In the genomic region with DNA sequence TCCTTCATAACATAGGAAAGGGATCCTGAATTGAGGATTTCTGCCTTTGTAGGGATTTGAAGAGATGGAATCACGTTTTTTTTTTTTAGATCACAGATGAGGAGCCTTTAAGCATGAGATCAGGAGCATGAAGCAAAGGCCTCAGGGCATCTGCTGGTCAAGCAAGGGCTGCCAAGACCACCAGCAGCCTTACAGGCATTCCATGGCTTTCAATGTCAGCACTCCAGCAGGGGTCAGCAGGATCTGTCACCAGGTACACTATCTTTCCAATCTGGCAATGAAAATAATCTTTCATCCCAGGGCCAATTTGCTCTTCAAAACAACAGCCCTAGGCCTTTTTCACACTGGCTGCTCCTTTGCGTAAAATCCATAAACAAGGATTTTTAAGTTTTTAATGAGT, we compare ENCODE assay signal across 18 mouse cellular contexts.
DNase-seq lines count a peak whose midpoint lies in the region; TF ChIP-seq lines count a peak whose summit lies in the region.
"Had no signal": no experiment of that assay in that cellular context is flagged by ENCODE, and none has a peak within 500 bp of the region (broad histone marks: within the 10 kb centered on the region; RNA-seq: fewer than 3 reads in every experiment).

No protein-coding gene starts in this region.

- no peak overlapping the region for H3K4me3 ChIP-seq in cerebellum, adult 2 months (replicated peaks; ENCODE audit: insufficient read depth, low read depth, low read length)
- H3K4me3 ChIP-seq: embryonic facial prominence, embryonic 12.5 days; forebrain, embryonic 15.5 days; heart, adult 2 months; heart, embryonic 12.5 days; hindbrain, embryonic 10.5 days; intestine, embryonic 15.5 days had no signal

- no peaks in the 10 kb centered on the region for H3K27me3 ChIP-seq in cerebellum, adult 2 months (ENCODE audit: control insufficient read depth, insufficient read depth, low read length)
- H3K27me3 ChIP-seq: embryonic facial prominence, embryonic 12.5 days; forebrain, embryonic 15.5 days; heart, embryonic 12.5 days; intestine, embryonic 15.5 days had no signal

- 8% methylated on average over 2 of the region's 2 CpGs for WGBS in cerebellum, adult 2 months

- peak; percentile 35 for DNase-seq in left cerebral cortex, postnatal 4 days
- no peak for DNase-seq in left cerebral cortex, adult 18-20 months (ENCODE audit: low spot score in 2 of 2)
- DNase-seq in cerebellum, adult 2 months = peak; percentile 39 to 68
- peak; percentile 68 to 84 for DNase-seq in cerebellum, postnatal 10 days
- no peak for DNase-seq in layer of hippocampus, adult 8-10 months (ENCODE audit: low spot score in 2 of 2)
- no peak for DNase-seq in thymus, postnatal 14 days
- DNase-seq in heart, adult 9 months (ENCODE audit: low spot score in 2 of 2) = no peak
- no peak for DNase-seq in kidney, postnatal 14 days
- DNase-seq: adrenal gland, postnatal 10 days; B cell, adult 2 months; gastrocnemius, postnatal 14 days; heart, adult 2 months had no signal

- TF ChIP-seq CTCF in cerebellum, adult 2 months (IDR thresholded peaks at IDR 0.05; ENCODE audit: borderline replicate concordance, insufficient read depth, low read depth, low read length) = no peak

- intact Hi-C loops in left cerebral cortex, postnatal 4 days (cut with DNase I) = no loop called here

- no peak overlapping the region for H3K27ac ChIP-seq in cerebellum, adult 2 months (ENCODE audit: insufficient read depth, low read length)
- H3K27ac ChIP-seq: embryonic facial prominence, embryonic 12.5 days; forebrain, embryonic 15.5 days; heart, adult 2 months; hindbrain, embryonic 10.5 days; hindbrain, embryonic 14.5 days; intestine, embryonic 15.5 days had no signal

- TF ChIP-seq POLR2A in cerebellum, adult 2 months (IDR thresholded peaks at IDR 0.05; ENCODE audit: borderline replicate concordance, insufficient read depth, low read length) = no peak

- H3K4me1 ChIP-seq in cerebellum, adult 2 months (ENCODE audit: control insufficient read depth, insufficient read depth, low read length) = no peaks in the 10 kb centered on the region
- H3K4me1 ChIP-seq: embryonic facial prominence, embryonic 12.5 days; forebrain, embryonic 15.5 days; heart, embryonic 12.5 days; hindbrain, embryonic 10.5 days; intestine, embryonic 15.5 days had no signal

Comparison
In these comparisons a context has a peak if more than half of its experiments do, and no peak if none do; other contexts are left out.
1. DNase-seq: peak in left cerebral cortex, postnatal 4 days (single experiment), cerebellum, adult 2 months (2 of 2) and cerebellum, postnatal 10 days (2 of 2); none in left cerebral cortex, adult 18-20 months (0 of 2), layer of hippocampus, adult 8-10 months (0 of 2), thymus, postnatal 14 days (single experiment), heart, adult 9 months (0 of 2) and kidney, postnatal 14 days (single experiment).